Mouse (Mus musculus) bone marrow, adult 2 months (tissue): ENCODE data around the gene Il4i1.

Source experiments
- CTCF ChIP-seq: fragments of 200-500 bp; IDR thresholded peaks from 2 replicates; pipeline ENCODE4 v1.5.1; 2011; ENCODE audit warnings: low read length, control low read depth; ENCODE audit not compliant: control insufficient read depth, insufficient read depth
- POLR2A ChIP-seq: fragments of 200-500 bp; IDR thresholded peaks from 2 replicates; pipeline ENCODE4 v1.6.1; 2011; ENCODE audit warnings: low read depth, mild to moderate bottlenecking, control low read depth, low read length, borderline replicate concordance; ENCODE audit not compliant: control insufficient read depth

DNA sequence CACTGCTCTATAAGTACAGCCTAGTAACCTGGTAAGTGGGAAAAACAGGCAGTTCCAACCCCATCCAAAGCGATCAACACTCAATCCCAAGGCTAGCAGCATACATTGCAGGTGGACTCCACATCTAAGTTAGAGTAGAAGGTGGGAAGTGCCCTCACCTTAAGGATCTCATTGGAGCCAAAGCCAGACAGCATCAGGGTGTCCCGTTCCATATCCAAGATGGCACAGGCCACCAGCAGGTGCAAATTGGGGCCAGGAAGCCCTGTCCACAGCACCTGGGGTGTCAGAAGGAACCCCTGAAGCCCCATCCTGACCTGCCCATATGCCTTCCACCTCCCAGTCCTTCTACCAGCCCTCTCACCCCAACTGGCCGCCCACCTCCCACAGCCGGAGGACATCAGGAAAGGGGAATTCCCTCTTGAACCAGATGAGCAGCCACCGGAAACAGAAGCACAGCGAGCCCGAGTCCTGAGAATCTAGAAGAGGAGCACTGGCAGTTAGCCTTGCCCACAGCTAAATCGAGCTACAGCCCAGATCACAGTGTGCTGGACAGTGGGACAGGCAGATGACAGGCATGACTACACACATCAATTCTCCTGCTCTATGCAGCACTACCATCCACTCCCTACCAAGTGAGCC is 25.8 kb downstream of the Il4i1 start:
- TF ChIP-seq CTCF (no peak), POLR2A (no peak)
